Mouse (Mus musculus): ENCODE measurements around the gene Itpkb. TPM values are rescaled to one million over a fixed set of nuclear protein-coding genes. Genes with fewer than 3 reads are reported as not detected.
A peak's percentile ranks its signal among the peaks of the same experiment; 100 is the strongest.

Itpkb gene
- polyA plus RNA-seq, 1 experiment from 2014 or later, result 1.8 TPM

DNA sequence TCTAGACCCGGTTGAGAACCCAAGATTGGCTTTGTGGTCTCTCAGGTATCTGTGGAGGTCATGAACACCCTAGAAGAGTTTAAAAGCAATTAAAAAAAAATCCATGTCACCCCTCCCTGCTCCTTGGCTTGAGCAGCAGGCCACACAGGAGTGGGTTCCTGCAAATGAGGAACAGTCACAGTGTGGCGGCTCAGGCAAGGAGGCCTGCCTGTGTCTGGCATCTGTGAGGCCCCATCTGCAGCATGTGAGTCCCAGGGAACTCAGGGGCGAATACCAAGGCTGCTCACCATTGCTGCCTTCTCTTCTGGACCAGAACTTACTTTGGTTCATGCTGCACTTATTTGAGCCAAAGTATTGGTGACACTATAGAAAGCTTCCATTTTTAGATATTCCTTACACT lies 49.3 kb downstream of the Itpkb start:
- Histone ChIP-seq H3K4me2 (ENCODE audit: low read length) (no peak overlapping the region), H3K27ac (replicated peaks; ENCODE audit: low read depth, low read length) (no peak overlapping the region), H3K4me1 (ENCODE audit: control insufficient read depth, insufficient read depth, low read length) (no peaks in the 10 kb centered on the region), H3K9me3 (ENCODE audit: control insufficient read depth, low read length) (no peaks in the 10 kb centered on the region), H3K4me3 (replicated peaks; ENCODE audit: low read depth, low read length) (no peak overlapping the region), H3K27me3 (ENCODE audit: control insufficient read depth, insufficient read depth, low read length) (no peaks in the 10 kb centered on the region), H3K9ac (replicated peaks; ENCODE audit: low read length) (no peak overlapping the region), H3K36me3 (ENCODE audit: control insufficient read depth, insufficient read depth, low read length) (no peaks in the 10 kb centered on the region)
- ATAC-seq (ENCODE audit: low FRiP score, low TSS enrichment) (no peak), DNase-seq (no peak)
- 79% methylated on average over 3 of the region's 3 CpGs for WGBS

DNA sequence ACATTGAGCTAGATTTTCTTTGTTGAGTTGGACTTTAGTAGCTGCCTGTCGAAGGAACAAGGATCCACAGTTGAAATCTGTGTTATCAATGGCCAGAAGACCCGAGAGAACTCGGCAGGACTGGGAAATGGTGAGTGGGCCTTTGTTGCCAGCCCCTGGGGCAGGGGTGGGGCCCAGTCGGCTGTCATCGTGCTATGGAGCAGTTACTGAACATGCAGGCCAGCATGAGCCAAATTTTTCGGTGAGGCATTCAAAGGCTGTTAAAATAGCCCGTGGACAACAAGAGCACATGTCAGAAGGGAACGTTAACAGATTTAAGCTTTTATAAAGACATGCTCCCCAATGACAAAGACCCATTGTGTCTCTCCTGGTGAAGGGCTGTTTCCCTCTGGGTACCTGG lies 52.1 kb downstream of the Itpkb start:
- WGBS, result 30% methylated on average over 8 of the region's 8 CpGs
- Histone ChIP-seq H3K4me3 (replicated peaks; ENCODE audit: low read depth, low read length) (no peak overlapping the region), H3K27me3 (ENCODE audit: control insufficient read depth, insufficient read depth, low read length) (no peaks in the 10 kb centered on the region), H3K36me3 (ENCODE audit: control insufficient read depth, insufficient read depth, low read length) (no peaks in the 10 kb centered on the region), H3K4me1 (ENCODE audit: control insufficient read depth, insufficient read depth, low read length) (0 out of 2 replicates have a peak, but pooled peaks cover 4% of the 10 kb centered on the region), H3K4me2 (ENCODE audit: low read length) (no peak overlapping the region), H3K9ac (replicated peaks; ENCODE audit: low read length) (no peak overlapping the region), H3K27ac (replicated peaks; ENCODE audit: low read depth, low read length) (no peak overlapping the region), H3K9me3 (ENCODE audit: control insufficient read depth, low read length) (no peaks in the 10 kb centered on the region)
- ATAC-seq (ENCODE audit: low FRiP score, low TSS enrichment) (no peak), DNase-seq (no peak)

DNA sequence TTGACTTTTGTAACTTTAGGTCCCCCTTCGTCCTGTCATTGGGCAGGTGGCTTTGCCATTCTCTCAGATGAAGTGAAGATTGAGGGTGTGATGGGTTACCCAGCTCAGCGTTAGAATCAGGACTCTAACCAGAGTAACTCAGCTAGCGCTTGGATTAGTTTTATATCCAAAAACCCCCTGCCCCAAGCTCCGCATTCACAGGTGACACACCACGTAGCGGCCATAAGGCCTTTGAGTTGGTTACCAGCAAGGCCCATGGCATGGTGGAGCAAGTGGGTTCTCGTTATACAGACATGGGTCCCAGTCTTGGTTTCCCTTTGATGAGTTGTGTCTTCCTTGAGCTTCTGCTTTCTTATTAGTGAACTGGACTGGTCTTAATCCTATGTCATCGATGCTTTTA lies 53.6 kb downstream of the Itpkb start:
- H3K4me2 ChIP-seq (ENCODE audit: low read length), result no peak overlapping the region
- H3K4me3 ChIP-seq (replicated peaks; ENCODE audit: low read depth, low read length), result no peak overlapping the region
- H3K9me3 ChIP-seq (ENCODE audit: control insufficient read depth, low read length), result no peaks in the 10 kb centered on the region
- no peaks in the 10 kb centered on the region for H3K27me3 ChIP-seq (ENCODE audit: control insufficient read depth, insufficient read depth, low read length)
- no peak for DNase-seq
- H3K4me1 ChIP-seq (ENCODE audit: control insufficient read depth, insufficient read depth, low read length), result peaks cover 10% of the 10 kb centered on the region; the same call in 1 of the 2 replicates
- H3K9ac ChIP-seq (replicated peaks; ENCODE audit: low read length), result no peak overlapping the region
- H3K27ac ChIP-seq (replicated peaks; ENCODE audit: low read depth, low read length), result no peak overlapping the region
- H3K36me3 ChIP-seq (ENCODE audit: control insufficient read depth, insufficient read depth, low read length), result no peaks in the 10 kb centered on the region
- WGBS, result 93% methylated on average over 8 of the region's 8 CpGs
- ATAC-seq (ENCODE audit: low FRiP score, low TSS enrichment), result no peak

DNA sequence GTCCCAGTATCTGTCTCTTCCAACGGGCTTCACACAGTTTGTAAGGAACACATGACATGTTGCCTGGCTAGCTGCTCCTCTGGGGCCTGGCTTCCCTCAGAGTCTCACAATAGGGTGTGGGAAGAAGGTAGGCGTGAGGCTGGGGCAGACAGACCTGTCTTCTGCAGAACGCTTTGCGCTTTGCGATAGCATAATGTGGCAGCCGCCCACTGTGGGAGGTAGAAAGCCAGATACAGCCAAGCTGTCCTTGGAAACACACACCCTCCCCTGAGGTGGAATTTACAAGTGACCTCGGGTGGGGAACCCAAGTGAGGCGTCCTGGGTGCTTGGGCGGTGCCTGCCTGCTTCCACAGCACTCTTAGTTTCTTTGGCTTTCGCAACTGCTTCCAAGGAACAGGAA lies 54.2 kb downstream of the Itpkb start:
- Histone ChIP-seq H3K9ac (replicated peaks; ENCODE audit: low read length) (no peak overlapping the region), H3K27ac (replicated peaks; ENCODE audit: low read depth, low read length) (no peak overlapping the region), H3K4me2 (ENCODE audit: low read length) (no peak overlapping the region), H3K4me1 (ENCODE audit: control insufficient read depth, insufficient read depth, low read length) (peaks cover 10% of the 10 kb centered on the region; the same call in 1 of the 2 replicates), H3K27me3 (ENCODE audit: control insufficient read depth, insufficient read depth, low read length) (no peaks in the 10 kb centered on the region), H3K9me3 (ENCODE audit: control insufficient read depth, low read length) (no peaks in the 10 kb centered on the region), H3K4me3 (replicated peaks; ENCODE audit: low read depth, low read length) (no peak overlapping the region), H3K36me3 (ENCODE audit: control insufficient read depth, insufficient read depth, low read length) (no peaks in the 10 kb centered on the region)
- DNase-seq (no peak), ATAC-seq (ENCODE audit: low FRiP score, low TSS enrichment) (no peak)
- WGBS, result 74% methylated on average over 10 of the region's 10 CpGs

DNA sequence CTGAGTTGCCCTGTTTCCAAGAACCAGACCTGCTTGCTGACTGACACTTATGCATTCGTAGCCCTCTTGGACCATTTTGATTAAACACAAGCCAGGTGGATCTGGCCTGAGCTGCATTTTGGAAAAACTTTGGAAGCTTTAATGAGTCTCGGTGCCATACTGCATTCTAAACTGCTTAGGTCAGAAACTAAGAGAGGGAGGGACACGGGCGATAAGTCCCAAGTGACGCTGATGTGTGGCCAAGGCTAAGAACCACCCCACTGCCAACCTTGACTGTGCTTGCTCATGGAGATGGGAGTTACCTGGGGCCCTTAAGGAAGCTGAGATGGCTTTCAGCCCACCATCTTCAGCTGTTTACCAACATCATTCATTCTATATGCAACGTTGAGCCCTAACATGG lies 55.0 kb downstream of the Itpkb start:
- Histone ChIP-seq H3K27me3 (ENCODE audit: control insufficient read depth, insufficient read depth, low read length) (no peaks in the 10 kb centered on the region), H3K4me3 (replicated peaks; ENCODE audit: low read depth, low read length) (no peak overlapping the region), H3K9me3 (ENCODE audit: control insufficient read depth, low read length) (no peaks in the 10 kb centered on the region), H3K27ac (replicated peaks; ENCODE audit: low read depth, low read length) (no peak overlapping the region), H3K36me3 (ENCODE audit: control insufficient read depth, insufficient read depth, low read length) (no peaks in the 10 kb centered on the region), H3K4me2 (ENCODE audit: low read length) (no peak overlapping the region), H3K4me1 (ENCODE audit: control insufficient read depth, insufficient read depth, low read length) (peaks cover 10% of the 10 kb centered on the region; the same call in 1 of the 2 replicates), H3K9ac (replicated peaks; ENCODE audit: low read length) (no peak overlapping the region)
- DNase-seq (no peak), ATAC-seq (ENCODE audit: low FRiP score, low TSS enrichment) (no peak)
- whole genome bisulfite sequencing, result 93% methylated on average over 6 of the region's 6 CpGs

DNA sequence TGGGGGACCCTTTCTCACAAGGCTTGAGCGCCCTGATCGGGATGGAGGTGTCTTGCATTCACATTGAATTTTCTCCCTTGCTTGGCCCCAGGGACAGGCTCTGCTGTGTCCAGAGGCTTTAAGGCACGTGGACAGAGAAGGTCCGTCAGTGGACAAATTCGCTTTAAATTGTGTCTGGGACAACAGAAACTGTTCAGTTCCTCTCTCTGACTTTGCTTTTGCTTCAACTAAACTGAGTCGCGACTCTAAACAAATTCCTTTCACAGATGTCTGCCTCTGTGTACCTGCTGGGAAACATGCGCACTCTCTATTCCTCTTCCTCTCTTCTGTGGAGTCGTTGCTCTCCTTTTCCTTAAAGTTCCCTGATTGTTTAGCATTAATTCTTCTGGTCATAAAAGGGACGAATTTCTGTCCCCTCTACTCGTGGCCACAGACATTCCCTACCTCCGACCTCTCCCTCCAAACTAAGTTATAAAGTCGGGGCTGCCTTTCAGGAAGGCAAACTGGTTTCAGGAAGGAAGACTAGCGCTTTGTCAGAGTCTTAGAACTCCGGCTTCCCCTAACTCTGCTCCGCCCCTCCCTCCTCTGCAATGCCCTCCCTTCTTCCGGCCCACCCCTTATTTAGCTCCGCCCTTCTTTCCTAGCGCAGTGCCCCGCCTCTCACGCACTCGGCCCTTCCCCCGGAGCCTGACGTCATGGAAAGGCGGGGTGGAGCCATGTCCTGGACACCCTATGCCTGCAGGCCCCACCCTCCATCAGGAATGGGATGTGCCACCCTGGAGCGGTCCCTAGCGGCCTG lies 56.9 kb downstream of the Itpkb start:
- Histone ChIP-seq H3K27ac (replicated peaks; ENCODE audit: low read depth, low read length) (peak overlapping the region; percentile 46), H3K4me1 (ENCODE audit: control insufficient read depth, insufficient read depth, low read length) (peaks cover 10% of the 10 kb centered on the region; the same call in 1 of the 2 replicates), H3K9me3 (ENCODE audit: control insufficient read depth, low read length) (no peaks in the 10 kb centered on the region), H3K4me3 (replicated peaks; ENCODE audit: low read depth, low read length) (peak overlapping the region; percentile 39), H3K36me3 (ENCODE audit: control insufficient read depth, insufficient read depth, low read length) (no peaks in the 10 kb centered on the region), H3K4me2 (ENCODE audit: low read length) (peak overlapping the region; percentile 73), H3K27me3 (ENCODE audit: control insufficient read depth, insufficient read depth, low read length) (no peaks in the 10 kb centered on the region), H3K9ac (replicated peaks; ENCODE audit: low read length) (peak overlapping the region; percentile 36; the same call in 1 of the 2 replicates)
- peak; percentile 96 for ATAC-seq (ENCODE audit: low FRiP score, low TSS enrichment)
- WGBS, result 2% methylated on average over 27 of the region's 27 CpGs
- peak; percentile 97 for DNase-seq

DNA sequence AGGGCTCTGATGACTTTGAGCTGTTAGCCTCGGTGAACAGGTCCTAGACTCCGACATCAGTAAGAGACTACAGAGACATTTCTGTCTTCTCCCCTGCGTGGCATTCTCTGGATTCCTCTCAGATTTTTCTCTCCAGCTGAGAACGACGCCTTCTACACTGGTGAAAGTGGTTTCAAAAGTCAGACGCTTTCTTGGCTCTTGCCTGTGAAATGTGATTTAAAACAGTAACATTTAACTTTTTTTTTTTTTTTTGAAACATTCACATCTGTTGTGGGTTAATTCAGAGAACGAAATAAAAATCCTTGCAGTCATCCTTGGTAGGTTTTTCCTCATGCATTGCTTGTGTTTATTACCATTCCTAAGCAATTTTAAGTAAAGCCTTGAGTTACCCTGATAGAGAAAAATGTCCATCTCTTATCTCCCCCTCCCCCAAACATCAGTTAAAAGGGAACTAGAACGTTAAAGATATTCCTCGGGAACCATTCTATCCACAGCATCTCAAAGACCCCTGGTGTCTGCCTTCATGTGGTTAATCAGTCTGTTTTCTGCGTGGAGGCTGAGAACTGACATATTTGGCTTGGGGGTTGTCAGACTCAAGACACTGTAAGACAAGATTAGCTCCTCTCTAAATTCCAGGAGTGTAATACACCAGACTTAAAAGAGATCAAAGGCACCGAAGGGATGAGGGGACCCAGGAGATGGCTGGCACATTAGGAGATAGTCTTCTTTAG lies 57.6 kb downstream of the Itpkb start:
- Histone ChIP-seq H3K9ac (replicated peaks; ENCODE audit: low read length) (peak overlapping the region; percentile 31; the same call in 1 of the 2 replicates), H3K4me2 (ENCODE audit: low read length) (peak overlapping the region; percentile 73), H3K27ac (replicated peaks; ENCODE audit: low read depth, low read length) (peak overlapping the region; percentile 46), H3K4me1 (ENCODE audit: control insufficient read depth, insufficient read depth, low read length) (peaks cover 10% of the 10 kb centered on the region; the same call in 1 of the 2 replicates), H3K4me3 (replicated peaks; ENCODE audit: low read depth, low read length) (peak overlapping the region; percentile 39), H3K9me3 (ENCODE audit: control insufficient read depth, low read length) (no peaks in the 10 kb centered on the region), H3K27me3 (ENCODE audit: control insufficient read depth, insufficient read depth, low read length) (no peaks in the 10 kb centered on the region), H3K36me3 (ENCODE audit: control insufficient read depth, insufficient read depth, low read length) (no peaks in the 10 kb centered on the region)
- ATAC-seq (ENCODE audit: low FRiP score, low TSS enrichment) (no peak), DNase-seq (peak; percentile 15)
- WGBS, result 15% methylated on average over 11 of the region's 11 CpGs

DNA sequence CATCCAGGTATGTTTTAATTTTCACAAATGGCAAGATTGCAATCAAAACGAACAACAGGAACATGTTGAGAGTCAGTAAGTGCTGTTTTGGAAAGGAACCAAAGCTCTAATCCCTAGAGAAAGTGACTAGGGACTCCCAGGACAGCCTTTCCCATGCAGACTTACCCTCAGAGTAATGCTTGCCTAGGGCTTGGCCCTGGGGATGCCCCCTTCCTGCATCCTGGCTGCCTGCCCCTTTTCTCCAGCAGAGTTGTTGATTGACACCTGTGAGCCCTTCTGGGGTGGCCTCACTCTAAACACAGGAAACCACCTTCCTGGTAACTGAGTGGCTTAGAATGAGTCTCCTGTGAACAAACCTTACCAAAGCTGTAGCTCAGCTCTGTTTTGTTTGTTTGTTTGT lies 58.2 kb downstream of the Itpkb start:
- peak overlapping the region; percentile 73; the same call in 1 of the 2 replicates for H3K4me2 ChIP-seq (ENCODE audit: low read length)
- no peak overlapping the region for H3K4me3 ChIP-seq (replicated peaks; ENCODE audit: low read depth, low read length)
- no peaks in the 10 kb centered on the region for H3K27me3 ChIP-seq (ENCODE audit: control insufficient read depth, insufficient read depth, low read length)
- H3K27ac ChIP-seq (replicated peaks; ENCODE audit: low read depth, low read length), result 0 out of 2 replicates have a peak overlapping the region, but pooled peaks have one; percentile 15
- peak; percentile 14 for DNase-seq
- H3K9ac ChIP-seq (replicated peaks; ENCODE audit: low read length), result no peak overlapping the region
- WGBS, result 60% methylated on average over 1 of the region's 1 CpGs
- H3K4me1 ChIP-seq (ENCODE audit: control insufficient read depth, insufficient read depth, low read length), result peaks cover 10% of the 10 kb centered on the region; the same call in 1 of the 2 replicates
- H3K9me3 ChIP-seq (ENCODE audit: control insufficient read depth, low read length), result no peaks in the 10 kb centered on the region
- ATAC-seq (ENCODE audit: low FRiP score, low TSS enrichment), result no peak
- no peaks in the 10 kb centered on the region for H3K36me3 ChIP-seq (ENCODE audit: control insufficient read depth, insufficient read depth, low read length)
